Mouse (Mus musculus): ENCODE measurements at regions not wholly inside any gene's neighbourhood (a gene's known extent, or its start where the extent isn't known, plus 50 kb on each side); places are given as distances from the start of the nearest gene placed in this dataset.

- H3K27ac ChIP-seq (replicated peaks): no peak overlapping the region
- H3K4me2 ChIP-seq (replicated peaks): no peak overlapping the region
- H3K27me3 ChIP-seq: no peaks in the 10 kb centered on the region
- H3K4me3 ChIP-seq (replicated peaks): no peak overlapping the region
- H3K4me1 ChIP-seq: no peaks in the 10 kb centered on the region
- H3K9me3 ChIP-seq (replicated peaks): no peaks in the 10 kb centered on the region
- no peak overlapping the region for H3K9ac ChIP-seq
- 82% methylated on average over 4 of the region's 4 CpGs for WGBS
- H3K36me3 ChIP-seq: no peaks in the 10 kb centered on the region
- ATAC-seq (ENCODE audit: insufficient number of reproducible peaks, low FRiP score, low TSS enrichment, low read depth): no peak
Observed at GRCm38 (mm10) chr10:44686055-44686454, 157.8 kb upstream of the Prdm1 start.

GRCm38 (mm10) chr10:44685215-44685614 is 156.9 kb upstream of the Prdm1 start:
- Histone ChIP-seq H3K9ac (no peak overlapping the region), H3K4me1 (no peaks in the 10 kb centered on the region), H3K4me2 (replicated peaks) (no peak overlapping the region), H3K9me3 (replicated peaks) (no peaks in the 10 kb centered on the region), H3K27ac (replicated peaks) (no peak overlapping the region), H3K4me3 (replicated peaks) (no peak overlapping the region), H3K36me3 (no peaks in the 10 kb centered on the region), H3K27me3 (no peaks in the 10 kb centered on the region)
- WGBS: 51% methylated on average over 3 of the region's 3 CpGs
- no peak for ATAC-seq (ENCODE audit: insufficient number of reproducible peaks, low FRiP score, low TSS enrichment, low read depth)

- H3K27me3 ChIP-seq: no peaks in the 10 kb centered on the region
- H3K36me3 ChIP-seq: no peaks in the 10 kb centered on the region
- no peak overlapping the region for H3K27ac ChIP-seq (replicated peaks)
- 90% methylated on average over 3 of the region's 3 CpGs for WGBS
- no peak overlapping the region for H3K4me2 ChIP-seq (replicated peaks)
- H3K9me3 ChIP-seq (replicated peaks): no peaks in the 10 kb centered on the region
- no peaks in the 10 kb centered on the region for H3K4me1 ChIP-seq
- no peak for ATAC-seq (ENCODE audit: insufficient number of reproducible peaks, low FRiP score, low TSS enrichment, low read depth)
- no peak overlapping the region for H3K9ac ChIP-seq
- no peak overlapping the region for H3K4me3 ChIP-seq (replicated peaks)
Observed at GRCm38 (mm10) chr10:44676506-44676905, 148.2 kb upstream of the Prdm1 start.

- Histone ChIP-seq H3K9ac (no peak overlapping the region), H3K27ac (replicated peaks) (no peak overlapping the region), H3K36me3 (no peaks in the 10 kb centered on the region), H3K27me3 (no peaks in the 10 kb centered on the region), H3K4me1 (no peaks in the 10 kb centered on the region), H3K9me3 (replicated peaks) (no peaks in the 10 kb centered on the region), H3K4me3 (replicated peaks) (no peak overlapping the region), H3K4me2 (replicated peaks) (no peak overlapping the region)
- WGBS: 65% methylated on average over 4 of the region's 4 CpGs
- ATAC-seq (ENCODE audit: insufficient number of reproducible peaks, low FRiP score, low TSS enrichment, low read depth): no peak
Observed at GRCm38 (mm10) chr10:44665509-44666144, 137.3 kb upstream of the Prdm1 start.

- Histone ChIP-seq H3K4me1 (no peaks in the 10 kb centered on the region), H3K4me2 (replicated peaks) (no peak overlapping the region), H3K27ac (replicated peaks) (no peak overlapping the region), H3K4me3 (replicated peaks) (no peak overlapping the region), H3K36me3 (no peaks in the 10 kb centered on the region), H3K9me3 (replicated peaks) (no peaks in the 10 kb centered on the region), H3K27me3 (no peaks in the 10 kb centered on the region), H3K9ac (no peak overlapping the region)
- WGBS: 85% methylated on average over 3 of the region's 3 CpGs
- ATAC-seq (ENCODE audit: insufficient number of reproducible peaks, low FRiP score, low TSS enrichment, low read depth): no peak
Observed at GRCm38 (mm10) chr10:44659499-44659898, 131.2 kb upstream of the Prdm1 start.

- no peaks in the 10 kb centered on the region for H3K4me1 ChIP-seq
- 63% methylated on average over 5 of the region's 5 CpGs for WGBS
- no peaks in the 10 kb centered on the region for H3K9me3 ChIP-seq (replicated peaks)
- no peaks in the 10 kb centered on the region for H3K36me3 ChIP-seq
- ATAC-seq (ENCODE audit: insufficient number of reproducible peaks, low FRiP score, low TSS enrichment, low read depth): no peak
- H3K4me3 ChIP-seq (replicated peaks): no peak overlapping the region
- no peaks in the 10 kb centered on the region for H3K27me3 ChIP-seq
- H3K9ac ChIP-seq: no peak overlapping the region
- H3K27ac ChIP-seq (replicated peaks): no peak overlapping the region
- no peak overlapping the region for H3K4me2 ChIP-seq (replicated peaks)
Observed at GRCm38 (mm10) chr10:44653761-44654160, 125.5 kb upstream of the Prdm1 start.

- Histone ChIP-seq H3K36me3 (no peaks in the 10 kb centered on the region), H3K9ac (no peak overlapping the region), H3K4me2 (replicated peaks) (no peak overlapping the region), H3K4me1 (0 out of 2 replicates have a peak, but pooled peaks cover 3% of the 10 kb centered on the region), H3K27ac (replicated peaks) (no peak overlapping the region), H3K27me3 (no peaks in the 10 kb centered on the region), H3K4me3 (replicated peaks) (no peak overlapping the region), H3K9me3 (replicated peaks) (no peaks in the 10 kb centered on the region)
- no peak for ATAC-seq (ENCODE audit: insufficient number of reproducible peaks, low FRiP score, low TSS enrichment, low read depth)
- 20% methylated on average over 5 of the region's 5 CpGs for WGBS
Observed at GRCm38 (mm10) chr10:44647021-44647420, 118.7 kb upstream of the Prdm1 start.

- WGBS: 59% methylated on average over 5 of the region's 5 CpGs
- H3K9me3 ChIP-seq (replicated peaks): no peaks in the 10 kb centered on the region
- H3K4me3 ChIP-seq (replicated peaks): no peak overlapping the region
- no peaks in the 10 kb centered on the region for H3K27me3 ChIP-seq
- H3K4me2 ChIP-seq (replicated peaks): no peak overlapping the region
- no peak overlapping the region for H3K27ac ChIP-seq (replicated peaks)
- H3K9ac ChIP-seq: no peak overlapping the region
- H3K4me1 ChIP-seq: 0 out of 2 replicates have a peak, but pooled peaks cover 3% of the 10 kb centered on the region
- no peak for ATAC-seq (ENCODE audit: insufficient number of reproducible peaks, low FRiP score, low TSS enrichment, low read depth)
- H3K36me3 ChIP-seq: no peaks in the 10 kb centered on the region
Observed at GRCm38 (mm10) chr10:44646615-44647014, 118.3 kb upstream of the Prdm1 start.

GRCm38 (mm10) chr10:44641616-44642015 is 113.3 kb upstream of the Prdm1 start:
- no peaks in the 10 kb centered on the region for H3K27me3 ChIP-seq
- no peaks in the 10 kb centered on the region for H3K9me3 ChIP-seq (replicated peaks)
- H3K36me3 ChIP-seq: no peaks in the 10 kb centered on the region
- H3K4me3 ChIP-seq (replicated peaks): no peak overlapping the region
- no peak overlapping the region for H3K4me2 ChIP-seq (replicated peaks)
- ATAC-seq (ENCODE audit: insufficient number of reproducible peaks, low FRiP score, low TSS enrichment, low read depth): no peak
- H3K9ac ChIP-seq: no peak overlapping the region
- no peaks in the 10 kb centered on the region for H3K4me1 ChIP-seq
- 91% methylated on average over 2 of the region's 2 CpGs for WGBS
- H3K27ac ChIP-seq (replicated peaks): no peak overlapping the region

GRCm38 (mm10) chr10:44640620-44641019 is 112.3 kb upstream of the Prdm1 start:
- no peak overlapping the region for H3K27ac ChIP-seq (replicated peaks)
- ATAC-seq (ENCODE audit: insufficient number of reproducible peaks, low FRiP score, low TSS enrichment, low read depth): no peak
- 85% methylated on average over 8 of the region's 8 CpGs for WGBS
- H3K9ac ChIP-seq: no peak overlapping the region
- no peaks in the 10 kb centered on the region for H3K4me1 ChIP-seq
- H3K4me3 ChIP-seq (replicated peaks): no peak overlapping the region
- H3K4me2 ChIP-seq (replicated peaks): no peak overlapping the region
- no peaks in the 10 kb centered on the region for H3K27me3 ChIP-seq
- no peaks in the 10 kb centered on the region for H3K36me3 ChIP-seq
- H3K9me3 ChIP-seq (replicated peaks): no peaks in the 10 kb centered on the region

- Histone ChIP-seq H3K9ac (no peak overlapping the region), H3K27ac (replicated peaks) (no peak overlapping the region), H3K27me3 (no peaks in the 10 kb centered on the region), H3K9me3 (replicated peaks) (no peaks in the 10 kb centered on the region), H3K36me3 (no peaks in the 10 kb centered on the region), H3K4me2 (replicated peaks) (no peak overlapping the region), H3K4me1 (no peaks in the 10 kb centered on the region), H3K4me3 (replicated peaks) (no peak overlapping the region)
- no peak for ATAC-seq (ENCODE audit: insufficient number of reproducible peaks, low FRiP score, low TSS enrichment, low read depth)
- WGBS: 70% methylated on average over 2 of the region's 2 CpGs
Observed at GRCm38 (mm10) chr10:44638678-44639077, 110.4 kb upstream of the Prdm1 start.

- no peak overlapping the region for H3K27ac ChIP-seq (replicated peaks)
- H3K36me3 ChIP-seq: no peaks in the 10 kb centered on the region
- H3K27me3 ChIP-seq: no peaks in the 10 kb centered on the region
- no peak for ATAC-seq (ENCODE audit: insufficient number of reproducible peaks, low FRiP score, low TSS enrichment, low read depth)
- H3K4me1 ChIP-seq: no peaks in the 10 kb centered on the region
- no peak overlapping the region for H3K4me2 ChIP-seq (replicated peaks)
- WGBS: 90% methylated on average over 3 of the region's 3 CpGs
- H3K4me3 ChIP-seq (replicated peaks): no peak overlapping the region
- no peak overlapping the region for H3K9ac ChIP-seq
- H3K9me3 ChIP-seq (replicated peaks): no peaks in the 10 kb centered on the region
Observed at GRCm38 (mm10) chr10:44636786-44637185, 108.5 kb upstream of the Prdm1 start.

Data from embryonic facial prominence, embryonic 15.5 days (tissue).